Mouse (Mus musculus) frontal cortex, postnatal 36 days (tissue): ENCODE data around the gene Fgfr2.
A peak's percentile ranks its signal among the peaks of the same experiment; 100 is the strongest.
"Not testable (repeated sequence)": the region's sequence is repeated elsewhere in the genome, so short reads cannot be mapped to it uniquely, and the experiment has no call there.

ENCODE experiments used
- DNase-seq, 2 experiments: peaks; one replicate each; pipeline ENCODE4 v3.0.0; 2022; ENCODE audit warnings: low spot score in 2 of 2

The Fgfr2 gene

GRCm38 (mm10) chr7:130625361-130625760 lies 2497.8 kb downstream of the Fgfr2 start:
- no peak for DNase-seq

- no peak for DNase-seq
These were observed 2498.9 kb downstream of the Fgfr2 start for GRCm38 (mm10) chr7:130624299-130624698.

- DNase-seq, result peak in 1 of 2 experiments; percentile 20
These were observed 2500.8 kb downstream of the Fgfr2 start for GRCm38 (mm10) chr7:130622359-130622758.

- no peak for DNase-seq
These were observed 2501.2 kb downstream of the Fgfr2 start for GRCm38 (mm10) chr7:130621953-130622352.

GRCm38 (mm10) chr7:130621068-130621467 lies 2502.1 kb downstream of the Fgfr2 start:
- no peak for DNase-seq

- DNase-seq, result no peak
These were observed 2505.6 kb downstream of the Fgfr2 start for GRCm38 (mm10) chr7:130617591-130617990.

- no peak for DNase-seq
These were observed 2509.2 kb downstream of the Fgfr2 start for GRCm38 (mm10) chr7:130613973-130614372.

- no peak for DNase-seq
These were observed 2516.2 kb downstream of the Fgfr2 start for GRCm38 (mm10) chr7:130606958-130607357.

- no peak for DNase-seq
These were observed 2518.0 kb downstream of the Fgfr2 start for GRCm38 (mm10) chr7:130605111-130605510.

GRCm38 (mm10) chr7:130604390-130604789 lies 2518.8 kb downstream of the Fgfr2 start:
- DNase-seq, result peak in 1 of 2 experiments; percentile 52

- peak; percentile 51 to 83 for DNase-seq
These were observed 2519.6 kb downstream of the Fgfr2 start for GRCm38 (mm10) chr7:130603556-130603955.

- DNase-seq, result no peak
These were observed 2520.3 kb downstream of the Fgfr2 start for GRCm38 (mm10) chr7:130602804-130603203.

GRCm38 (mm10) chr7:130600546-130600945 lies 2522.6 kb downstream of the Fgfr2 start:
- no peak for DNase-seq

- DNase-seq, result no peak
These were observed 2523.1 kb downstream of the Fgfr2 start for GRCm38 (mm10) chr7:130600074-130600473.

GRCm38 (mm10) chr7:130597546-130597945 lies 2525.6 kb downstream of the Fgfr2 start:
- DNase-seq, result no peak

GRCm38 (mm10) chr7:130596079-130596855 lies 2526.9 kb downstream of the Fgfr2 start:
- not testable (repeated sequence) for DNase-seq

GRCm38 (mm10) chr7:130593375-130594239 lies 2529.5 kb downstream of the Fgfr2 start:
- not testable (repeated sequence) for DNase-seq

GRCm38 (mm10) chr7:130592975-130593374 lies 2530.2 kb downstream of the Fgfr2 start:
- not testable (repeated sequence) for DNase-seq

GRCm38 (mm10) chr7:130590845-130591437 lies 2532.2 kb downstream of the Fgfr2 start:
- no peak for DNase-seq

GRCm38 (mm10) chr7:130590081-130590828 lies 2532.9 kb downstream of the Fgfr2 start:
- no peak for DNase-seq

GRCm38 (mm10) chr7:130586521-130587072 lies 2536.6 kb downstream of the Fgfr2 start:
- no peak for DNase-seq
